Mouse (Mus musculus): ENCODE measurements around the gene Tppp3.

Gene Tppp3

DNA sequence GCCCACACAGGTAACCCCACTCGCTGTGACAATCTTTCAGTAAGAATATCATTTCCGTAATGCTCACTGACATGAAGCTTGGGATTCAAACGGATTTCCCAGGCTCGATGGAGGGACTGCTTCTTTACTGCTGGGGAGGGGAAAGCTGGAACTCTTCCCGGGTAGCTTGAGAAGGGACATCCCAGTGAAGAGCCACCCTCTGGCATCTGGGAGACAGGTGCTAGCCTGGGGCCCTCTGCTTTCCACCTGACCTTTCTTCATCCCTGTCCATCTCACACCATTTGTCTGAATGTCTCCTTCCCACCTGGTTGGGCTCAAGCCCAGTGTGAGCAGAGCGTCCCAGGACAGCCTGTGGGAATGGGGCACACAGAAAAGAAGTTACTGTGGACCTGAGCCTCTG, 5.1 kb downstream of the Tppp3 start:
- no peak for DNase-seq

DNA sequence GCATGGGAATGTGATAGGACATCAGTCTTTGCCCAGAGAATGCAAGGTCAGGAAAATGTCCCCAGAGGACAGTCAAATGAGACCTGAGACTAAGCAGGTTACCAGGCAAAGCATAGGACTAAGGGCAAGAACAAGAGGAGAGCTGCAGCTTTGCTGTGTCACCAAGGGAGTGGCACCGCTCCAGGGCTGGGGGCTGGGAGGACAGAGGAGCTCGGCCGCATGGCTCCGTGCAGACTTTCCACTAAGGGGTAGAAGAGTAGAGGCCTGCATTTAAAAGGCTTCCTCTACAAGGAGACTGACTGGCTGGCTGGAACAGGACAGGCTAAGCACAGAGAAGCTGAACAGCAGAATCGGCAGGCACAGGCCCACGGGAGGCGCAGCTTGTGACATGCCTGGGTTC, 6.7 kb downstream of the Tppp3 start:
- DNase-seq, result no peak

DNA sequence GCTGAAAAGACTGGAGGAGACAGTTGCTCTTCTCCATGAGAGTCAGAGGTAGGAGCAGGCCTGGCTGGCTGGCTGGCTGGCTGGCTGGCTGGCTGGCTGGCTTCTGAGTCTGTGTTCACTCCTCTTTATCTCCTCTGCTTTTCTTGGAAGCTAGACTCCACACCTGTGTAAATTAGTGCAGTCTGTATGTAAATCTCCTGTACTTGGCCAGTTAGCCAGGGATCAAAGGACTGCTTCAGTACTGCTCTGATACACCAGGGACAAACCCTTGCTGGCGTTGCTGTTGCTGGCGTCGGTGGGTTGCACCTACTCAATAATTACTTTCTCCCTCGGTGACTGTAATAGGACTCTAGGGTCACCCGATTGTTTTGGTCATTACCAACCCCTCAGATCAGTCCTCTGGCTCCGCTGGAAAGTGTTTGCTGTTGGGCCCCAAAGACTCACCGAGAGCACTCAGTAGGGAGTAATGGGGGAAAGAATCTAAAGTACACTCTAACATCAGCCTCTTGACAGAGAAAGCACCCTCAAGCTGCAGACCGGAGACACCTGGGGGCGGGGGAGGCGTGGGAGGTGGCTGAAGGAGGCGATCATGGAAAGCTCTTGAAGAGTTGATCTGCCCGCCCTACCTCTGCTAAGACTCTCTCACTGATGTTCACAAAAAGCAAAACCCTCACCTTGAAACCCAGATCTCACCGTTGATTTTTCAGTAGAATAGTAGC, 10.1 kb downstream of the Tppp3 start:
- DNase-seq, result no peak

DNA sequence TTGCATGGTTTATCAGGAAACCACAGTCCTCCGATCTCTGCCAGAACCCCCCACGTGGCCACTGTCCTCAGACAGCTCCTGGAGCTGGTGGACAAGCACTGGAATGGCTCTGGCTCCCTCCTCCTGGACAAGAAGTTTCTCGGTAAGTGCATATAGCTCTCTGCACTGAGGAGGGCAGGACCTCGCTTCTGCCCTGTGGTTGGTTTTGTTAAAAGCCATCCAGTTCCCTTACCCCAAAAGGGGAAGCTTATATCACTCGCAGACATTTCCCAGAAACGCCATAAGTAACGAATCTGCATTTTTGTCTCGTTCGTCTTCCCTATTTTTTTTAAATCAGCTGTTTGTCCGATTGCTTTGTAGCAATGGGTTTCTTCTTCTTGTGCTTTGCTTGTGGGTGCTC, 16.1 kb downstream of the Tppp3 start:
- DNase-seq, result no peak

DNA sequence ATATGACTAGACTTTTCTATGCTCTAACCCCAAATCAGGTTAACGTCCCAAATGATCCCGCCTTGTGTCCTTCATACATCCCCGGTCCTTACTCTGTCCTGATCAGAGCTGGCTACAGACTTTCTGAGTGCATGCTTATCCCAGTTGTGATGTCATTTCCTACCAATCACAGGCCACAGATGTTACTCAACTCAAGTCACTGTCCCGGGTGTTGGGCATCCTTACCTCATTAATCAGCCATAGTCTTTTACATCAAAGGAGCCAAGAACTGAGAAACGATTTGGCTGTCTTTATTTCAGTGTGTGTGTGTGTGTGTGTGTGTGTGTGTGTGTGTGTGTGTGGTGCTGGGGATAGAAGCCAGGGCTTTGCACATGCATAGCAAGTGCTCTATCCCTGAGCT, 17.2 kb downstream of the Tppp3 start:
- no peak for DNase-seq

DNA sequence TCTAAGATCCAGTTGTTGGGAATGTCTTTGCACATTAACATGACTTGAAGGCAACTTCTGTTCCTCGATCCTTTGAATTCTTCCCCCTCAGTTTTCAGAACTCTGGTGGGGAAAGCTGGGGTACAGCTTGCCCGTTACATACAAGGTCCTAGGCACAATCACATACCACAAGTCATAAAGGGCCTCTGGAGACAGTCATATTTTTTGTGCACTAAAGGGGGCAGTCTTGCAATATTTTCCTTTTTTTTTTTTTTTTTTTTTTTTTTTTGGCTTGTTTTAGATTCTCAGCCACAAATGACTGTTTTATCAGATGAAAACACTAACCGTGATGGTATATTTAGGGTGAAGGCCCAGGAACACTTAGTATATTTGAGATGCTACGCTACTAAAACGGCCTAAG, 18.0 kb downstream of the Tppp3 start:
- DNase-seq, result no peak

DNA sequence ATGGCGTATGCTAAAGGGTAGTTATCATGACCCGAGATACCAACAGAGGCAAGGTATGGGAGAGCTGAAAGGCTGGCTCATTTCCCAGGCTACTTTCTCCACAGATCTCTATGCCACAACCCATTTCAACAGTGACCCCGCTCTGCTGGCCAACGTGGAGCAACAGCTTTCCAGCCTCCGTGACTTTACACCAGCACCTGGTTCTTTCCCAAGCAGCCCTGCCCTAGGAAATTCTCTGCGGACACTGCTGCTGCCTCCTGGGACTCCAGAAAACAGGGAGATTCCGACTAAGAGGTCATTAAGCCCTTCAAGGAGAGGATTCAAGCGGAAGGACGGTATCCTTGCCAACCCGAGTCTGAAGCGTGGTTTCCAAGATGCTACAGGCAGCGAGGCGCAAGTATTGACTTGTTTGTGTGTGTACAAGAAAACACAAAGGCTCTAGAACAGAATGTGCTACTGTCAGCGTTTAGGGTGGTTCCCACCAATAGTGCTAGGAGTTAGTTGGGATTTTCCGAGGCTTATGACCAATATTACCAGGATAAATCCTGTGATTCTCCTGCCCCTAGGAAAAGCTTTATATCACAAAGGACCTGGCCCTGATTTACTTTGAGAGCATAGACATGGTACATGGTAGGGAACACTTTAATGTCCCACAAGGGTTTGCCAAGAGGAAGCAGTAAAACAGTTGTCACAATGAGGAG, 19.3 kb downstream of the Tppp3 start:
- DNase-seq, result no peak

DNA sequence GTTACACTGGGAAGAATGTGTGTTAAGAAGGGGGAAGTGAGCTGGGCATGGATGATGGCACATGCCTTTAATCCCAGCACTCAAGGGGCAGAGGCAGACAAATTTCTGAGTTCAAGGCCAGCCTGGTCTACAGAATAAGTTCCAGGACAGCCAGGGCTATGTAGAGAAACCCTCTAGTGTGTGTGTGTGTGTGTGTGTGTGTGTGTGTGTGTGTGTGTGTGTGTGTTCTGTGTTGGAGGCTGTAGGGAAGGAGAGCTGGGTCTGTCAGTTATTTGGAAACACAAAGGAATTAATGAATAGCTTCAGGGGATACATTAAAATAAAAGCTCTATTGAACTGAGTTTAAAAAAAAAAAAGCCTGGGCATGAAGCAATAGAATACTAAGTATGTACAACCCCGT, 20.3 kb downstream of the Tppp3 start:
- DNase-seq, result no peak

DNA sequence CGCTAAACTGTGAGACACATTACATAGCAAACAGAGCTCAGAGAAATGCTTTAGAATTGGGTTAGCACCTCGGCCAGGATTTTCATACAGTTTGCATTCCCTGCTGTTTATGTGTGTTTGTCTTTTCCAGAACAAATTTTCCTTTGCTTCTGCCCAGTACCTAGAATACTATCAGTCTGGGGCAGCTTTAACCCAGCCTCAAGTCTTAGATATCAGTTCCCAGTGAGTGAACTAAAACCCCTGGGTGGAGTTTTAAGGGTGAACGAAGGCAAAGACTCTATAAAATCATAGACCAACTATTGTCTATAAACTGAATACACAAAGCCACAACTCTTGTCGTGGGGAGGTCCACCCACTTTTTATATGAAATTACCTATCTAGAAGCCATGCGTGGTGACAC, 22.7 kb downstream of the Tppp3 start:
- no peak for DNase-seq

DNA sequence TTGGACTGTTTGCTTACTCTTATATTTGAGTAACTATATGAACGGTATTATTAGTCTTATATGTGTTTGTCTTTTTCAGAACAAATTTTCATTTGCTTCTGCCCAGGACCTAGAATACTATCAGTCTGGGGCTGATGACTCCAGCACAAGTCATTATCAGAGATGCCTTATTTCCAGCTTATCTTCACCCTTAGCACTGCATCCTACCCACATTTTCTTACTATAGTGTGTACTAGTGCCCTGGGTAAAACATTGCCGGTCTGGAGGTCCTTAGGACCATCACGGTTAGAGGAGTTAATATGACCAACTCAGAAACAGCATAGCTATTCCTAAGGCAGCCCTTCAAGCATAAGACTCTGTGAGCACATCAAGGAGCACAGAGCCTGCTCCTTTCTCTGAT, 23.1 kb downstream of the Tppp3 start:
- DNase-seq, result no peak

DNA sequence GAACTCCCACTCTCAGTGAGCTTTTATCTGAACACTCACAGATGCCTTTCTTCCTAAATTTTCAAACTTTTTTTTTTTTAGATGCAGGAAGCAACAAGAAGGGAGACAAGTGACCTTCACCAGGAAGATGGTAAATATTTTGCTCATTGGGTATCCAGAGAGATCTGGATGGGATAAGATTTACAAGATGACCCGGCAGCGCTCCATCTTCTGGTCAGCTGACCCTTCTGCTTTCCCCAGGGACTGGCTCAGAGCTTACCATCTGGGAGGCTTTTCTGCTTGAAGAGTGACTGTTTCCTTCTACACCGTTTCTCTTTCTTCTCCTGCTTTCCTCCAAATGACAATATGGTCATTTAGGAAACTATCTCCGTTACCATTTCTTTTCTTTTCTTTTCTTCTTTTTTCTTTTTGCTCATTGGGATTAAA, 25.2 kb downstream of the Tppp3 start:
- peak; percentile 12 for DNase-seq

DNA sequence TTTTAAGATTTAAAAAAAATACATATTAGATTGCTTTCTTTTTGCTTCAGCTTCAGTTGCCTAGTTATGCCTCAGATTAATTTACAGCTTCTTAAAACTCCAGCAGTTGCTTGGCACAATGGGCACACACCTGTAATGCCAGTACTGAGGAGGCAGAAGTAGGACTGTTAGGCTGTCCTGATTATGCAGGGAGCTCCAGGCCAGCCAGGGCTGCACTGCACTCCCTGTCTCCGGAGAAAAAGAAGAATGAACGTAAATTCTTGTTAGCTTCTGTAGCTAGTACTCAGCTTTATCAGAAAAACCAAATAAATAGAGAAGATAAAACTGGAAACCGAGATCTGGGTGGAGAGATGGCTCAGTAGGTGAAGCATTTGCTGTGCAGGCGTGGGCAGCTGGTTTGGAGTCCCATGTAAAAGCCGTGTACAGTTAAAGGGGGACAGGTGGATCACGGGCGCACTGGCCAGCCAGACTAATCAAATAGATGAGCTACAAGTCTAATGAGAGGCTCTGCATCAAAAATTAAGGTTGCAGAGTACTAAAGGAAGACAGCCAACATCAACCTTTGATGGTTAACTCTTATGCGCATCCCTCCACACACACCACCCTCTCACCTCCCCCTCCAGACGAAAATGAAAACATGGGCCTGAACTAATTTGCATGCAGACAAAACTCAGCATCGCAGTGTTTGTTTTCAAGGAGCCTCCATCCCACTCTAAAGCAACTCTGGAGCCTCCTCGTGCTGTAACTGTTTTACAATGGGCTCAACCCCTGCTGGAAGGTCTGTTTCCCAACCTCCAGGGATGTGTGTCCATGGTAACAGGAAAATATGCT, 25.8 kb downstream of the Tppp3 start:
- DNase-seq, result no peak

DNA sequence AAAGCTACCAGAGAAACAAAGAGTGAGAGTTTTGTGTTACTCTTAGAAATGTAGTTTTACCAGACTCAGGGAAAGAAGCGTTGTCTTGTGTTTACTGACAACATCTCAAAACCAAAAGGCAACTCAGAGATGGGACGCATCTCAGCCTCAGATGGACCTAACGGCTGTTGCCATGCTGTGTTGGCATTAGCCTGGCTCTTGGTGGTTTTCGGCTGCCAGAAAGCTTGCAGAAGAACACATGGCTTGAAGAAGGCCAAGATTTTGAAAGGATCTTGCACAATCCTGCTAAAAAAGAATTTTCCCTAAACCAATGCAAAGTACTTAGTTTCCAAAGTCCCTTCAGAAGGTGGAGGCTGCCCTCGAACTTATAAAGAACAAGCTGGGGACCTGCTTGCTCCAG, 28.7 kb downstream of the Tppp3 start:
- DNase-seq, result no peak

DNA sequence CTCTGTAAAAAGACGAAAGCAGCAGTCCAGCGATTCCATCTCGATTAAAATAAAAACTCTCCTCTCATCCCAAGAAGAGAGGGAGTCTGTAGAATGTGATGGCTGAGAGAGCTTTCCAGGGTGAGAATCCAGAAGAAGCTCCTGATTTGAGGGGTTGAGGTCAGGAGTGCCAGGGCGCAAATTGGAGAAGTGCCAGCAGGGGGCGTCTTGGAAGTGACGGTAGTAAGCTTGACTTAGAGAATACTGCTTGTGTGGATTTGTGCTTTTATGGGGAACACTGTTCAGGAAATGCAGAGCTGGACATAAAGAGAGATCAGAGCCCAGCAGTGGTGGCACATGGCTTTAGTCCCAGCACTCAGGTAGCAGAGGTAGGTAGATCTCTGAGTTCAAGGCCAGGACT, 29.9 kb downstream of the Tppp3 start:
- peak; percentile 24 for DNase-seq

DNA sequence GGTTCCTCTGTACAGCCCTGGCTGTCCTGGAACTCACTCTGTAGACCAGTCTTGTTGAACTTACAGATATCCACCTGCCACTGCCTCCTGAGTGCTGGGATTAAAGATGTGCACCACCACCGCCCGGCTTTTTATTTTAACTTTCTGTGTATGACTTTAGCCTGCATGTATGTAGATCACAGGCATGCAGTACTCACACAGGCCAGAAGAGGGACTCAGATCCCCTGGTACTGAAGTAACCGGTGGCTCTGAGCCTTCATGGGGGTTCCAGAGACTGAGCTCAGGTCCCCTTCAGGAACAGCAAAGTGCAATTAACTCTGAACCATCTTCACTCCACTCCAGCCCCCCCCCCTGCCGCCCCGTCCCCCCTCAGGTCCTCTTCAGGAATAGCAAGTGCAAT, 32.5 kb downstream of the Tppp3 start:
- peak; percentile 43 for DNase-seq

DNA sequence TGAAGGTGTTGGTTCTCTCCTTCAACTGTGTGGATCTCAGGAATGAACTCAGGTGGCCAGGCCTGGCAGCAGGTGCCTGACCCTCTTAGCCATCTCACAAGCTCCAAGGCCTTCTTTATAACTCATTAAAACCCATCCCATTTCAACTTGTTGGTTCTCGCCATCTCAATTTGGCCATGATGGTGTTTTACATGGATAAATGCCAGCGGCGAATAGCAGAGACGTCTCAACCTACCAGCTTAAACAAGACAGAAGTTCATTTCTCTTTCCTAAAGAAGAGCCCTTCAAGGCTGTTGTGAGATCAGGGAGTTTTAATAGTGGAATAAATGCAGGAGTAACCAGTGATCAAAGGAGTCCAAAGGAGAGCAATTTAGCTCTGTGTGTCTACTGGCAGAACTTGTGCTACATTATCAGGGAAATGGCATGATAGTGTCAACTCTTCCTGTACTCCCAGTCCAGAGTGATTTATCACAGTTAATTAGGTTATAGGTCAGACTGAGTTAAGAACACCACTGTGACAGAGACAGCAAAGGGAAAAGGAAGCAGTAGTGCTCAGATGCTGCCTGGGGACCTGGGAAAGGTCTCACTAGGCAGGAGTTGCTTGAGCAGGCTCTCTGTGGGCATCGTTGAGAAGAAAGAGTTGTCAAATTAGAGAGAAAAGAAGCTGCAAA, 34.1 kb downstream of the Tppp3 start:
- DNase-seq, result no peak

DNA sequence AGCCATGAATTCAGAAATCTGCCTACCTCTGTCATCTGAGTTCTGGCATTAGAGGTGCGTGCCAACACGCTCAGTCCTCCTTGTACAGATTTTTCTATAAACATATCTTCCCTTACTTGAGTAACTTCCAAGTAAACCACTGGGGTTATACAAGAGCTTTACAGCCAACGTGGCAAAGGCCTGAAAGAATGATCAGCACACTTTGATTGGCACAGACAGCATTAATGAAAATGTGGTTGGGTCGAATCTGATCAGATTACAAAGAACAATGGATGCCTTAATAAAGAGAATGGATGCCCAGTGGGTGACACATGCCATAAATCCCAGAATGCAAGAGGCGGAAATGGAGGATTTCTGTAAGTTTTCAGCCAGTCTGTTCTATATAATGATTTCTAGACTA, 35.1 kb downstream of the Tppp3 start:
- DNase-seq, result no peak

DNA sequence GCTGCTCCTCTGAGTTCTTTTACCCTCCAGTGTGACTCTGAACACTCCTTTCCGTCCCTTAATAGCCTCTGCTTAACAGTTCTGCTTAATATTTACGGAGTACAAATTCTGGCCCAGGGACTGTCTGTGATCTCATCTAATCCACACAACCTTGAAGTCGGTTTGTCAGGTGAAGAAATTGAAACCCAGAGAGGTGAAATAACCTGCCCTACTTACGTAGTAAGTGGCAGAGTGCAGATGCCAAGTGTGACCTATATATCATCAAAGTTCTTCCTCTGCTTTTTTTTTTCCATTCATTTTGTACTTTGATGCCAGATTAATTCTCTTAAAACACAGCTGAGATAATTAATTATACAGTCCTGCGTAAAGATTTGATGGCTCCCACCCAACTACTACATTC, 37.2 kb downstream of the Tppp3 start:
- no peak for DNase-seq

DNA sequence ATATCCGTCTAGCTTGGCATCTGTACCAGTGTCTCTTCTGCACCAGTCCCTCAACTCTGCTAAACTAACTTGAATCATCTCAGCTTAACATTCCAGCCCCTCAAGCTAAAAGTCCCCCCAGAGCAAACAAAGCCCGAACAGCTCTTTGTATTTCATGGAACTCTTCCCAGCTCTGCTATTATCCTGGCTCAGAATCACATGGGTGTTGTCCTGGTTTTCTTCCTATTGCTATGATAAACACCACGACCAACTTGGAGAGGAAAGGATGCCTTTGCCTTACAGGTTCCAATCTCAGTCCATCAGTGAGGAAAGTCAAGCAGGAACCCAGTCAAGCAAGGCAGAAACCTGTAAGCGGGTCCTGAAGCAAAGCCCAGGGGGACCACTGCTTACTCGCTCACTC, 37.8 kb downstream of the Tppp3 start:
- DNase-seq, result no peak

DNA sequence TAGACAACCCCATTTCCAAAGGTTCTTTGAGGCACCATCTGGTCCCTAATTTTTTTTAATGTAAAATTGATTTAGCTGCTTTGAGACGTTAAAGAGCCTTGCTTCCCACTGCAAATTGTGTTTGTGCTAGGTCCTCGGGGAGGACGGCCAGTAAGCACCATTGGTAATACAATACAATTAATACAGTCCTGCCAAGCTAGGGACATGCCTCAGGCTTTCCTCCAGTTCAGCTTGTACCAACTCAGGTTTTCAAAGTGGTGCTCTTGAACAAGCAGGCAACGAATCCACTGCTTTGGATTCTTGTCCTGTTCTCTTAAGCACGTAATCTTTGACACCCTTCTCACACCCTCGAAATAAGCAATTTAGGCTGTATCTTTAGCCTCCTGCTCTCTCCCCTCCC, 38.3 kb downstream of the Tppp3 start:
- no peak for DNase-seq

DNA sequence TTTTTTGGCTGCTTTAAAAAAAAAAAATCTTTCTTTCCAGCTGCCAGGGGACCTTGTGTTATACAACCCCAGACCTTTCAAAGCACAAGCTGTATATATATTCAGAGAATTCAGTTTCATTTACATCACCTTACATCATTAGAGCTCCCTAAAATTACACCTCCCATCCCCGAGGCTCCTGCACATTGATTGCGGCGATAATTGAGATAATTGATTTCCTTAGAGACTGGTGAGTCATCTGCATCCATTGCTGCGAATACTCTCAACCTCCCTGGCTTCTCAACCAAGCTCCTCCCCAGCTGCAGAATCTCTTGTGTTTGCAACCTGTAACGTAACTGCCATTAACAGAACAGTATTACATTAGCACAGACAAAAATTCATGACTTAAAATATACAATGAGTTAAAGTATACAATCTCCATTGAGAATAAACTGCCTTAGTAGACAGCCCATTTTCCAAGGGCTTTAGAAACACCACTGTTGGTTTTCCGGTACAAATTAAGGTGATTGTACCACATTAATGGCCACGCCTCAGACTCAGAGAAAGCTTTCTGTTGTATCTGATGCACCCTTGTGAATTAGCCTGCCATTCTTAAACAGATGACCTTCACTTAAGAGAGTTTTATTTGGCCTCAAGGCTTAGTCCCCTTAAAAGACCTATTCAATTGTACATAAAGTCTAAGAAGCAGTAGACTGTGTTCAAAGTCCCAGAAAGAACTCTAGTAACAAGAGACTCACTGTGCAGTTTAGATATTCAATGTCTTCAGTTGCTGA, 39.4 kb downstream of the Tppp3 start:
- no peak for DNase-seq

DNA sequence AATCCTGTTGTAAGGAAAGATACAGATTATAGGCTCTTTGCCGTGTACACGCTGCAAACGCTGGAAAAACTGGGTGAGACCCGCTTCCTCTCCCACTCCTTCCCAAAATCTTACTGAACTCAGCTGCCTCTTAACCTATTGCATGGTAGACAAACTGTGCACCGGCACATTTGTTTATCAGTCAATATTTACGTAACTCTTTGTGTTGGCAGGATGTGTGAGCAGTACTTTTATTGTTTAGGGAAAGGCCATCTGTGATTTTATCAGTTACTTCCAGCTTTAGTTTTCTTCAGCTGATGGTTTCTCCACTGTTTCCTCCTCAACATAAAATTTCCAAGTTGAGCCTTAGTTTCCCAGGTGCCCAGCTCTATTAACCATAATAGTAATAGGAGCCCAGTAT, 44.4 kb downstream of the Tppp3 start:
- DNase-seq, result no peak

DNA sequence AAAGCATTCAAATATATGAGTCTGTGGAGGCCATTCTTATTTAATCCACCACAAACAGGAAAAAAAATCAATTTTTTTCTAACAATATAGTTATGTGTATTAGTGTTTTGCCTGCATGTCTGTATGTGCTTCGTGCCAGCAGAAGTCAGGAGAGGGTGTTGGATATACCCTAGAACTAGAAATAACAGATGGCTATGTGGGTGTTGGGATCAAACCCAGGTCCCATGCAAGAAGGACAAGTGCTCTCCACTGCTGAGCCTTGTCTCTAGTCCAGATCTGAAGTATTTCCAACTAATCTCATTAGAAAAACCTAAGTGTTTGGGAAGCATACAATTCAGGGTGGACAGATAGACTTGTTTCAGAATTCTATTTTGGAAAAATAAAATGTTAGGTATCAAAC, 49.3 kb downstream of the Tppp3 start:
- DNase-seq, result no peak
